Mouse (Mus musculus): ENCODE results near the gene Cd80.
A peak's percentile ranks its signal among the peaks of the same experiment; 100 is the strongest.
"Not testable (repeated sequence)": the region's sequence is repeated elsewhere in the genome, so short reads cannot be mapped to it uniquely, and the experiment has no call there.

Gene Cd80

DNA sequence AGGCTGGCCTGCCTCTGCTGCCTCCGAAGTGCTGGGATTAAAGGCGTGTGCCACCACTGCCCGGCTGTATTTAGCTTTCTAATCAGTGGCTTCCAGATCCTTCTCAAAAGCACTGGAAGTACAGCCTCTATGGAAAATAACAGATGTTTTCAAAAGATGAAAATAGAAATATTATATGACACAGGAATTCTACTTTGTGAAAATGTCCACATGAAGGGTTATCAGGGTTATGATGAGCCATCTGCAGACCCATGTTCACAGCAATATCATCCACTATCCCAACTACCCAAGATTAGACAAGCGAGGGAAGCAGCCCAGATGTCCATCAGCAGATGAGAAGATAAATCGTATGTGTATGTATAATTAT, 17.1 kb downstream of the Cd80 start:
- no peak for DNase-seq (ENCODE audit: low spot score in 2 of 2)

GRCm38 (mm10) chr16:38473661-38474060, 18.3 kb downstream of the Cd80 start:
- no peak for DNase-seq (ENCODE audit: low spot score in 2 of 2)

GRCm38 (mm10) chr16:38474677-38475286, 19.4 kb downstream of the Cd80 start:
- no peak for DNase-seq (ENCODE audit: low spot score in 2 of 2)

GRCm38 (mm10) chr16:38475681-38476311, 20.4 kb downstream of the Cd80 start:
- no peak for DNase-seq (ENCODE audit: low spot score in 2 of 2)

DNA sequence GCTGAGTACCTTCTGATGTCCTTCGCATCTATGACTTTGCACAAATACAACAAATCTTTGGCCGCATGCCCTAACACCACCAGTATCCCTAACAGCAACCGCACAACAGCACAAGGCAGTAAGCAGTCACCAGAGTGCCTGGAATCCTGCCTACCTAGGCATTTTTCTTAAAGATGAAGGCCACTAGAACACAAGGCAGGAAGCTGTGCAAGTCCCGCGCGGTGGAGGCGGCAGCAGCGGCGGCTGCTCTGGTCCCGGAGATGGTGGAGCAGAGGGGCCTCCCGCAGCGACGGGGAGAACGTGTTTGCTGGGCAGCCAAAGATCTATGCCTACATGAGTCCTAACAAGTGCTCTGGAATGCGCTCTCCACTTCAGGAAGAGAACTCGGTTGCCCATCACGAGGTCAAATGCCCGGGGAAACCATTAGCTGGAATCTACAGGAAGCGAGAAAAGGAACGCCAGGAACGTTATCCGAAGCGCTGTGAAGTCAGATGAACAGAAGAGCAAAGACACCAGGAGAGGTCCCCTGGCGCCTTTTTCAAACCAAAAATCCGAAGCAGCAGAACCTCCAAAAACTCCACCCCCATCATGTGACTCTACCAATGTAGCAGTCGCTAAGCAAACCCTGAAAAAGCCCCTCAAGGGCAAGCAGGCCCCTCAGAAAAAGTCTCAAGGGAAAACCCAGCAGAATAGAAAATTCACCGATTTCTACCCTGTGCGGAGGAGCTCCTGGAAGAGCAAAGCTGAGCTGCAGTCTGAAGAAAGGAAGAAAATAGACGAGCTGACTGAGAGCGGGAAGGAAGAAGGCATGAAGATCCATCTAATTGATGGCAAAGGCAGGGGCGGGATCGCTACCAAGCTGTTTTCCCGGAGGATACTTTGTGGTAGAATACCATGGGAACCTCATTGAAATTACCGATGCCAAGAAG, 21.2 kb downstream of the Cd80 start:
- DNase-seq (ENCODE audit: low spot score in 2 of 2): peak in 1 of 2 experiments; percentile 28

- DNase-seq (ENCODE audit: low spot score in 2 of 2): not testable (repeated sequence)
Measured at GRCm38 (mm10) chr16:38477241-38477608, 21.9 kb downstream of the Cd80 start.

DNA sequence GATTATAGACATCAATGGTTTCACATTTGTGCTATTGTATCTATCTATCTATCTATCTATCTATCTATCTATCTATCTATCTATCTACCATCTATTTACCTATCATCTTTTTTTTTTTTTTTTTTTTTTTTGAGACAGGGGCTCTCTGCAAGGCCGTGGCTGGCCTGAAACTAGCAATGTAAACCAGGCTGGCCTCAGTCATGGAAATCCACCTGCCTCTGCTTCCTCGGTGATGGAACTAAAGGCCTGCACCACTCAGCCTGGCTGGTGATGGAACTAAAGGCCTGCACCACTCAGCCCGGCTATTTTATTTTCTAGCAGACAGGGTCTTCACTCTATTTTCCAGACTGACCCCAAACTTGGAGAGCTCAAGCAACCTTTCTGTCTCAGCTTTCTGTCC, 22.9 kb downstream of the Cd80 start:
- no peak for DNase-seq (ENCODE audit: low spot score in 2 of 2)

DNA sequence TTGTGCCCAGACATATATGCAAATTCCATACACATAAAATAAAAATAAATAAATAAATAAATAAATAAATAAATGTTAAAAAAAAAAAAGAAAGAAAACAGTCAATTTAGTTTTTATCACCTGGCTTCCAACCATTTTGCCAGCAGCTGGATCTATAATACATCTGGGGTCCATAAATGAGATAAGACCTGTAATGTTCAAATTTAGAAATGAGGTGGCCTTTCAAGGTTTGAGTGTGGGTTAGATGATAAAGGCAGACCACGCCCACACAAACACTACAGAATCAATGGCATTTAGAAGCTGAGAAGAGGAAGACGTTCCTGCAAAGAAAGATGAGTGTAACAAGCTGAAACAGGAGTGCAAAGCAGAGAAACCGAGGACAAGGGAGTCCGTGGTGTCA, 26.0 kb downstream of the Cd80 start:
- no peak for DNase-seq (ENCODE audit: low spot score in 2 of 2)

GRCm38 (mm10) chr16:38482780-38483562, 27.6 kb downstream of the Cd80 start:
- DNase-seq (ENCODE audit: low spot score in 2 of 2): no peak

- no peak for DNase-seq (ENCODE audit: low spot score in 2 of 2)
Measured at GRCm38 (mm10) chr16:38483582-38484309, 28.4 kb downstream of the Cd80 start.

DNA sequence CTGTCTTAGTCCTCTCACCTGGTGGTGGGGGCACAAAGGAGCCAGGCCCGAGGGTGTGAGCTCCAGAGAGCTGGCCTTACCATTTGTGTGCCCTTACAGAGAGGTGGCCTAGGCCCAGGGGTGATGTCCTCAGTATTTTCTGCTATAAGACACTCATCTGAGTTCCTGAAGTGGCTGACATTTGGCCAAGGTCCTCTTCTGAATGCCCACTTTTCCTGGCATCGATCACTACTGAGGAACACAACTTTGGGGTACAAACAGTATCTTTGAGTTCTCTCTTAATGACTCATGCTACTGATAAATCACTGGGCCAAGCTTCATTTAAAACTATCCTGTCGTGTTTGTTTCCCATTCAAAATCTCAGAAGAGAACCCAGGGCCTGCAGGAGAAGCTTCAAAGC, 37.2 kb downstream of the Cd80 start:
- DNase-seq (ENCODE audit: low spot score in 2 of 2): no peak

DNA sequence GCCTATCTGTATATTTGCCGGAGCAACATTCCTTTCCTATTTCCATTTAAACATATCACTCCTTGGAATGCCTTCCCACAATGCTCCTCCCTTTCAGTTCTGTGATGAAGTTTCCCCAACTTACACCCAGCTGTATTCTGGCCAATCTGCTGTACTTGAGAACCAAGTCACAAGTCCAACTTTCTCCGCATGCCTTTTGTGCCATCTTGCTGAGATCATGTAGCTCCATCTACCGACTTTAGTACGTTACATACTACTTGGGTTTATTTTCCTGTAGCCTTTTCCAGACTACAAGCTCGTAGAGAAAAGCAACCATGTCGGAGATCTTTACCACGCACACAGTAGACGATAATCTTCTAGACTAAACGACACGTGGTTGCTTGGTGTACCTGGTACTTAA, 38.5 kb downstream of the Cd80 start:
- no peak for DNase-seq (ENCODE audit: low spot score in 2 of 2)

GRCm38 (mm10) chr16:38496604-38497140, 41.3 kb downstream of the Cd80 start:
- no peak for DNase-seq (ENCODE audit: low spot score in 2 of 2)

DNA sequence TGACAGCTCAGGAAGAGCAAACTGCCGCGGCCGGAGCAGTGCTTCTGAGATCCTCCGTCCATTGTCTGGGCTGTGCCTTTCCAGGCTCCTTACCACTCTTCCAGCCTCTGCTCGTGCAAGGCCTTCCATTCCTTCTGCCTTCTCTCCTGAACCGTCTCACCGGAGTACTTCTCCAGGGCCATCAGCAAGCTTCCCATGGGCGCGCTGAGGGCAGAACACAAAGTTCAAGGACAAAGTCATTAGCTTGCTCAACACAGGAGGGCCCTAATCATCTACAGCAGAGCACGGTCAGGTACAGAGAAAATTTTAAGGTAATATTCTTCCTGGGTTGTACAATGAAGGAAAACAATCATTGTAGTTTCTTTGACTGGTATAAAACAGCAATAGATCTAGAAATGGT, 47.1 kb downstream of the Cd80 start:
- DNase-seq (ENCODE audit: low spot score in 2 of 2): no peak

- DNase-seq (ENCODE audit: low spot score in 2 of 2): no peak
Measured at GRCm38 (mm10) chr16:38503528-38503927, 48.2 kb downstream of the Cd80 start.

GRCm38 (mm10) chr16:38506041-38506634, 50.8 kb downstream of the Cd80 start:
- peak; percentile 41 to 71 for DNase-seq (ENCODE audit: low spot score in 2 of 2)

- no peak for DNase-seq (ENCODE audit: low spot score in 2 of 2)
Measured at GRCm38 (mm10) chr16:38510846-38511245, 55.5 kb downstream of the Cd80 start.

GRCm38 (mm10) chr16:38519140-38519539, 63.8 kb downstream of the Cd80 start:
- DNase-seq (ENCODE audit: low spot score in 2 of 2): no peak

- no peak for DNase-seq (ENCODE audit: low spot score in 2 of 2)
Measured at GRCm38 (mm10) chr16:38521211-38521987, 66.0 kb downstream of the Cd80 start.

Data from frontal cortex, postnatal 14 days (tissue).